Mouse (Mus musculus) embryonic facial prominence, embryonic 14.5 days (tissue): ENCODE results near the gene Zfp839. TPM values are rescaled to one million over a fixed set of nuclear protein-coding genes. Genes with fewer than 3 reads are reported as not detected.
A peak's percentile ranks its signal among the peaks of the same experiment; 100 is the strongest.
"Not testable (repeated sequence)": the region's sequence is repeated elsewhere in the genome, so short reads cannot be mapped to it uniquely, and the experiment has no call there.

Experiments used
- ATAC-seq: fragments of 200-750 bp; cut with Nextera tagmentation; 2 replicates; pipeline ENCODE4 v1.8.0; 2017; ENCODE audit warnings: low read depth, moderate number of reproducible peaks, moderate TSS enrichment
- DNase-seq: peaks from one replicate; pipeline ENCODE4 v3.0.0-alpha.2; 2015; ENCODE audit warnings: low spot score
- H3K27ac ChIP-seq: fragments of 300-500 bp; sonication (generic); replicated peaks from 2 replicates; pipeline ENCODE4 v1.5.1; 2014; ENCODE audit warnings: low read depth, mild to moderate bottlenecking, low read length, moderate library complexity
- H3K27me3 ChIP-seq: fragments of 300-500 bp; sonication (generic); replicated peaks from 2 replicates; pipeline ENCODE4 v1.6.1; 2014; ENCODE audit warnings: low read length; ENCODE audit not compliant: control insufficient read depth, insufficient read depth
- H3K36me3 ChIP-seq: fragments of 300-500 bp; sonication (generic); 2 replicates; pipeline ENCODE4 v1.6.1; 2014; ENCODE audit warnings: low read length, mixed read lengths; ENCODE audit not compliant: control insufficient read depth, insufficient read depth
- H3K4me1 ChIP-seq: fragments of 300-500 bp; sonication (generic); 2 replicates; pipeline ENCODE4 v1.6.1; 2014; ENCODE audit warnings: antibody characterized with exemption, low read length; ENCODE audit not compliant: control insufficient read depth, insufficient read depth
- H3K4me2 ChIP-seq: fragments of 300-500 bp; sonication (generic); 2 replicates; pipeline ENCODE4 v1.6.1; 2014; ENCODE audit warnings: low read depth, mild to moderate bottlenecking, low read length, moderate library complexity, mixed read lengths
- H3K4me3 ChIP-seq: fragments of 300-500 bp; sonication (generic); 2 replicates; pipeline ENCODE4 v1.5.1; 2014; ENCODE audit warnings: low read depth, mild to moderate bottlenecking, low read length
- H3K9ac ChIP-seq: fragments of 300-500 bp; sonication (generic); 2 replicates; pipeline ENCODE4 v1.6.1; 2014; ENCODE audit warnings: low read depth, mild to moderate bottlenecking, low read length, moderate library complexity, mixed read lengths
- H3K9me3 ChIP-seq: fragments of 300-500 bp; sonication (generic); 2 replicates; pipeline ENCODE4 v1.6.1; 2016; ENCODE audit warnings: low read length; ENCODE audit not compliant: control insufficient read depth
- WGBS: fragments of 180-500 bp; shearing (Covaris S2); extraction: QIAGEN DNeasy Blood & Tissue Kit; methylation state at CpG from one replicate; pipeline ENCODE4 v1.1.7; 2014; 5-methylcytosine and 5-hydroxymethylcytosine counted together
- polyA plus RNA-seq: library from polyadenylated mRNA; unstranded; fragments of >200 nt; fragmentation: Nextera tagmentation; extraction: Ambion mirVana; gene quantifications from 2 replicates; pipeline ENCODE4 v1.2.1, GENCODE M21; 2014

Zfp839 gene
- polyA plus RNA-seq, 1 experiment from 2014 or later = 2.4 TPM

- Histone ChIP-seq H3K9ac (no peak overlapping the region), H3K9me3 (no peaks in the 10 kb centered on the region), H3K27ac (no peak overlapping the region), H3K27me3 (no peaks in the 10 kb centered on the region), H3K36me3 (peaks cover 50% of the 10 kb centered on the region), H3K4me1 (no peaks in the 10 kb centered on the region), H3K4me2 (no peak overlapping the region), H3K4me3 (no peak overlapping the region)
- DNase-seq (peak; percentile 24), ATAC-seq (no peak)
- WGBS = 59% methylated on average over 7 of the region's 7 CpGs
Measured at GRCm38 (mm10) chr12:110857196-110857595, 7.1 kb downstream of the Zfp839 start.

- H3K9ac ChIP-seq, H3K27me3 ChIP-seq, H3K4me3 ChIP-seq, H3K9me3 ChIP-seq, ATAC-seq, H3K4me2 ChIP-seq, DNase-seq, H3K27ac ChIP-seq, H3K4me1 ChIP-seq: not testable (repeated sequence)
- WGBS = 94% methylated on average over 15 of the region's 15 CpGs
- peaks cover 58% of the 10 kb centered on the region for H3K36me3 ChIP-seq
Measured at GRCm38 (mm10) chr12:110858681-110859080, 8.6 kb downstream of the Zfp839 start.

GRCm38 (mm10) chr12:110860293-110860692 lies 10.2 kb downstream of the Zfp839 start:
- H3K9ac ChIP-seq = no peak overlapping the region
- DNase-seq (no peak), ATAC-seq (no peak)
- H3K36me3 ChIP-seq = peaks cover 61% of the 10 kb centered on the region
- H3K4me1 ChIP-seq = no peaks in the 10 kb centered on the region
- no peaks in the 10 kb centered on the region for H3K27me3 ChIP-seq
- no peak overlapping the region for H3K27ac ChIP-seq
- H3K4me2 ChIP-seq = no peak overlapping the region
- H3K9me3 ChIP-seq = no peaks in the 10 kb centered on the region
- H3K4me3 ChIP-seq = no peak overlapping the region

- no peak for ATAC-seq
Measured at GRCm38 (mm10) chr12:110861256-110861655, 11.2 kb downstream of the Zfp839 start.

GRCm38 (mm10) chr12:110864008-110864407 lies 14.0 kb downstream of the Zfp839 start:
- no peak overlapping the region for H3K27ac ChIP-seq
- no peak overlapping the region for H3K4me3 ChIP-seq
- H3K36me3 ChIP-seq = peaks cover 77% of the 10 kb centered on the region

More at GRCm38 (mm10) chr12:110861256-110861655, 11.2 kb downstream of the Zfp839 start:
- Histone ChIP-seq H3K9ac (no peak overlapping the region), H3K4me2 (no peak overlapping the region), H3K9me3 (no peaks in the 10 kb centered on the region), H3K27ac (no peak overlapping the region), H3K4me3 (no peak overlapping the region), H3K4me1 (no peaks in the 10 kb centered on the region), H3K36me3 (peaks cover 61% of the 10 kb centered on the region), H3K27me3 (no peaks in the 10 kb centered on the region)
- 72% methylated on average over 7 of the region's 7 CpGs for WGBS
- no peak for DNase-seq

GRCm38 (mm10) chr12:110865571-110865970 lies 15.5 kb downstream of the Zfp839 start:
- 66% methylated on average over 6 of the region's 6 CpGs for whole genome bisulfite sequencing
- no peak for ATAC-seq
- peaks cover 79% of the 10 kb centered on the region for H3K36me3 ChIP-seq

More at GRCm38 (mm10) chr12:110864008-110864407, 14.0 kb downstream of the Zfp839 start:
- Histone ChIP-seq H3K4me2 (no peak overlapping the region), H3K4me1 (no peaks in the 10 kb centered on the region), H3K9me3 (no peaks in the 10 kb centered on the region), H3K9ac (no peak overlapping the region), H3K27me3 (no peaks in the 10 kb centered on the region)
- no peak for ATAC-seq
- 93% methylated on average over 6 of the region's 6 CpGs for WGBS
- no peak for DNase-seq

GRCm38 (mm10) chr12:110865989-110866388 lies 15.9 kb downstream of the Zfp839 start:
- Histone ChIP-seq H3K27ac (no peak overlapping the region), H3K4me3 (no peak overlapping the region), H3K9me3 (no peaks in the 10 kb centered on the region), H3K4me1 (no peaks in the 10 kb centered on the region), H3K4me2 (no peak overlapping the region), H3K36me3 (peaks cover 79% of the 10 kb centered on the region), H3K27me3 (no peaks in the 10 kb centered on the region), H3K9ac (no peak overlapping the region)
- WGBS = 81% methylated on average over 10 of the region's 10 CpGs
- DNase-seq (no peak), ATAC-seq (no peak)

More at GRCm38 (mm10) chr12:110865571-110865970, 15.5 kb downstream of the Zfp839 start:
- Histone ChIP-seq H3K27me3 (no peaks in the 10 kb centered on the region), H3K4me2 (no peak overlapping the region), H3K27ac (no peak overlapping the region), H3K4me1 (no peaks in the 10 kb centered on the region), H3K4me3 (no peak overlapping the region), H3K9me3 (no peaks in the 10 kb centered on the region), H3K9ac (no peak overlapping the region)
- DNase-seq = no peak

GRCm38 (mm10) chr12:110870107-110870506 lies 20.1 kb downstream of the Zfp839 start:
- Histone ChIP-seq H3K4me2 (no peak overlapping the region), H3K4me1 (no peaks in the 10 kb centered on the region), H3K36me3 (peaks cover 91% of the 10 kb centered on the region), H3K27me3 (no peaks in the 10 kb centered on the region), H3K4me3 (no peak overlapping the region), H3K9ac (no peak overlapping the region), H3K27ac (no peak overlapping the region), H3K9me3 (no peaks in the 10 kb centered on the region)
- no peak for ATAC-seq
- no peak for DNase-seq
- 87% methylated on average over 4 of the region's 4 CpGs for WGBS

- no peaks in the 10 kb centered on the region for H3K4me1 ChIP-seq
- H3K4me3 ChIP-seq = no peak overlapping the region
- no peaks in the 10 kb centered on the region for H3K27me3 ChIP-seq
- H3K9ac ChIP-seq = no peak overlapping the region
- peaks cover 92% of the 10 kb centered on the region for H3K36me3 ChIP-seq
- H3K27ac ChIP-seq = no peak overlapping the region
- no peaks in the 10 kb centered on the region for H3K9me3 ChIP-seq
- no peak for ATAC-seq
- DNase-seq = no peak
- no peak overlapping the region for H3K4me2 ChIP-seq
- 97% methylated on average over 5 of the region's 5 CpGs for WGBS
Measured at GRCm38 (mm10) chr12:110871247-110871646, 21.2 kb downstream of the Zfp839 start.
